Mouse (Mus musculus): Measurements from ENCODE around the gene Dph1.

Gene Dph1

DNA sequence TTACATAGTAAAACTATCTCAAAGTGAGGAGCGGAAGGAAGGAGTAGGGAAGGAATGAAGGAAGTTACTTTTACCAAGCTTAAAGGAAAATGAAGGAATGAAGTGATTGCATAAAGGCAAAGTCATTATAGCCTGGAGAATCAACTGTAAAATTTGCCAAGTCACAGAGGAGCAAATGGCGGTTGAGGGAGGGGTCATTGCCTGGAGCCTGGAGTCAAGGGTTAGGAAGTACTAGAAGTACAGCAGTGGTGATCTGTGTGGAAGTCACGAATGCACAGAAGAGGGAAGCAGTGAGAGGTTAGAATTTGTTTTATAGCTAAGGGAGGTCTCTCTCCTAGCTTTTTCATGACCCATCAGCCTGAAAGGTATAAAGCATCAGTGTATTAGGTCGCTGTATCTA lies 59.7 kb downstream of the Dph1 start:
- DNase-seq = no peak

DNA sequence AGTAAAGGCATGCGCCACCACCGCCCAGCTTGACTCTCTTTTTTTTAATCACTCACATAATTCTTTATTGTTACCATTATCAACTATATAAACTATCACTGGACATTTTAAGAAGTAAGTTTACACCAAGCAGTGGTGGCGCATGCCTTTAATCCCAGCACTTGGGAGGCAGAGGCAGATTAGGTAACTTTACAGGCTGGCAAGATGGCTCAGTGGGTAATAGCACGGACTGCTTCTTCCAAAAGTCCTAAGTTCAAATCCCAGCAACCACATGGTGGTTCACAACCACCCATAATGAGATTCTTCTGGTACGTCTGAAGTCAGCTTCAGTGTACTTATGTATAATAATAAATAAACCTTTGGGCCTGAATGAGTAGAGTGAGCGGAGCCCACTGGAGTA lies 61.6 kb downstream of the Dph1 start:
- no peak for DNase-seq

Measured in thymus, adult 18-20 months (tissue).